Mouse (Mus musculus) bone marrow macrophage, adult 2 months (primary cell): ENCODE results near the gene Rxra. TPM values are rescaled to one million over a fixed set of nuclear protein-coding genes. Genes with fewer than 3 reads are reported as not detected.

Experiments used
- H3K27ac ChIP-seq: 2 replicates; pipeline ENCODE4 v1.5.1; 2012; ENCODE audit warnings: low read depth, low read length; ENCODE audit not compliant: insufficient read depth
- H3K4me1 ChIP-seq: 2 replicates; pipeline ENCODE4 v1.6.1; 2012; ENCODE audit warnings: low read length; ENCODE audit not compliant: control insufficient read depth, insufficient read depth
- H3K4me3 ChIP-seq: 2 replicates; pipeline ENCODE4 v1.5.1; 2012; ENCODE audit warnings: mild to moderate bottlenecking, low read length, moderate library complexity; ENCODE audit not compliant: insufficient read depth
- CTCF ChIP-seq: IDR thresholded peaks from 2 replicates; pipeline ENCODE4 v1.5.1; 2012; ENCODE audit warnings: low read depth, mild to moderate bottlenecking, low read length, moderate library complexity
- POLR2A ChIP-seq: IDR thresholded peaks from 2 replicates; pipeline ENCODE4 v1.6.1; 2012; ENCODE audit warnings: mild to moderate bottlenecking, low read depth, low read length, borderline replicate concordance
- polyA plus RNA-seq: library from polyadenylated mRNA; stranded (reverse); fragments of >200 nt; gene quantifications from 2 replicates; pipeline ENCODE4 v1.2.4, GENCODE M21; 2012; ENCODE audit not compliant: missing spikeins, insufficient read depth, insufficient read length

The Rxra gene
- polyA plus RNA-seq, 1 experiment = 39.7 TPM

DNA sequence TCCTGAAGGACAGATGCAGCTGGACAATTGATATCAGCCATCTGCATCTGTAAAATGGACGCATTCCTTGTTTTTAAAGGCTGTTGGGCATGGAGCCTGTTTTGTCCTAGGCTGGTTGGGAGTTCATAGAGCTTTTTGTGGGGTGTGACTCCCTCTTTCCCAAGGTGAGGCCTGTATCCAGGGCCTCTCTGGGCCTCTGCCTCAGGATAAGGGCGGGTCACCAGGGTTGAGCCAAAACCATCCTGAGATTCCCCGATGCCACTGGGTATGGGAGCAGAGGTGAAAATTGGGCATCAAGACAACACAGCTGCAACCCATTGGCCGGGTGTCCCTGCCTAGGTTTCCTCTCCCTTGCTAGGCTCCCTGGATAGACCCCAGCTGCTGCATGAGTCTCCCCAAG lies 5.2 kb downstream of the Rxra start:
- Histone ChIP-seq H3K27ac (no peak overlapping the region), H3K4me3 (no peak overlapping the region), H3K4me1 (peaks cover 46% of the 10 kb centered on the region)
- TF ChIP-seq POLR2A (no peak), CTCF (no peak)

DNA sequence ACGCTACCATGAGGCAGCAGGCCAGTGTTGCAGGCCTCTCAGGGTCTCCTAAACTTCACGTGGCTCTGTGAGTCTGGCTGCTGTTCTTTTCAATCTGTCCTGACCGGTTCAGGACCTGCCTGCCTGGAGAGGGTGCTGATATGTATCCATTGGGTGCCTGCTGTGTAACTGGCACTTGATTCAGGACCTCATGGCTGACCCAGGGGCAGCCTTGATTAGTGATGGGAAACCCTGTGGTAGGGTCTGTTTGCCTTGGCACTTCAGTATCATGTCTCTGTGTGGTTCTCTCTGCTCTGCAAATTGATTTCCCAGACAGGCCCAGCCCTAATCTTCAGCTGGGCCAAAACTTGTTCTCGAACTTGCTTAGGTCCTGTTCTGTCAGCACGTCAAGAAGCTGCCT lies 5.9 kb downstream of the Rxra start:
- Histone ChIP-seq H3K27ac (no peak overlapping the region), H3K4me1 (peaks cover 52% of the 10 kb centered on the region), H3K4me3 (no peak overlapping the region)
- TF ChIP-seq CTCF (no peak), POLR2A (no peak)

GRCm38 (mm10) chr2:27684017-27684657 lies 7.9 kb downstream of the Rxra start:
- no peak overlapping the region for H3K27ac ChIP-seq
- TF ChIP-seq POLR2A = no peak
- TF ChIP-seq CTCF = no peak
- H3K4me1 ChIP-seq = peaks cover 66% of the 10 kb centered on the region
- H3K4me3 ChIP-seq = no peak overlapping the region

DNA sequence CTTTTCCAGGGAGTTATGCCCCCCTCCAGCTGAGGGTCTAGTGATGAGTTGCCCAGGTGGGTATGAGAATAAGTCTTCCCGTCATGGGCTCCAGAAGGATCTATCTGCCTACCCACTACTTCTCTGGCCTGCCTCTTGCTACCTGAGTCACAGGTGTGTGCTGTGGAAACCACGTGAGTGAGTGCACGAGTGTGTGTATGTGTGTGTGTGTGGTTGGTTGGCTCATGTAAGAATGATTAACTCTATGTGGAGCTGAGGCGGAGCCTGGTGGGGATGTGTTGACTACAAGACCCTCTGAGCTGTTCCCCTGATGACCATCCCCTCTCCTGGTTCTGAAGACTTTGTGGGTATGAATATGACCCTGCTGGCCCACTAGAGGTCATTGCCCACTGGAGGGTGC lies 9.7 kb downstream of the Rxra start:
- H3K4me1 ChIP-seq = peaks cover 62% of the 10 kb centered on the region
- no peak overlapping the region for H3K27ac ChIP-seq
- TF ChIP-seq CTCF (no peak), POLR2A (no peak)
- H3K4me3 ChIP-seq = no peak overlapping the region

GRCm38 (mm10) chr2:27686335-27686734 lies 10.1 kb downstream of the Rxra start:
- H3K27ac ChIP-seq = no peak overlapping the region
- TF ChIP-seq POLR2A (no peak), CTCF (no peak)
- H3K4me3 ChIP-seq = no peak overlapping the region
- H3K4me1 ChIP-seq = peaks cover 59% of the 10 kb centered on the region

DNA sequence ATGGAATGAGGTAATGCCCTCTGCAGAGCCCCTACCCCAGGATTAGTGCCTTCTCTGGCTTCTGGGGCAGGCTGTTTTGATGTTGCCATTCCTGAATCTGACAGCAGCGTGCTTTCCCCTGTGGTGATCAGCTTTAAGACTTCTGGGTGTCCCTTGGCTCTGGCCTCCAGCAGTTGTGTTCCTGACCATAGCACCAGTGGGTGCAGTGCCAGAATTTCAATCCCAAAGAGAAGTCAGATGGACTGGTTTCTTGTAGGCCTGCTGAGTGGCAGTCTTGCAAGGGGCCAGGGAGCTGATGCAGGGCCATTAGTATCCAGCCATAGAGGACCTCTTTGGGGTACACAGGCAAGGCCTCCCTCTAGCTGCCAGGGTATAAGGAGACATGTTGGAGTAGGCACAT lies 10.8 kb downstream of the Rxra start:
- H3K4me1 ChIP-seq = peaks cover 59% of the 10 kb centered on the region
- H3K27ac ChIP-seq = peak overlapping the region; percentile 80
- no peak for TF ChIP-seq CTCF
- no peak for TF ChIP-seq POLR2A
- no peak overlapping the region for H3K4me3 ChIP-seq

- no peak overlapping the region for H3K4me3 ChIP-seq
- H3K27ac ChIP-seq = peak overlapping the region; percentile 80
- TF ChIP-seq CTCF (no peak), POLR2A (no peak)
- H3K4me1 ChIP-seq = peaks cover 65% of the 10 kb centered on the region
These were observed 11.7 kb downstream of the Rxra start for GRCm38 (mm10) chr2:27687973-27688372.

DNA sequence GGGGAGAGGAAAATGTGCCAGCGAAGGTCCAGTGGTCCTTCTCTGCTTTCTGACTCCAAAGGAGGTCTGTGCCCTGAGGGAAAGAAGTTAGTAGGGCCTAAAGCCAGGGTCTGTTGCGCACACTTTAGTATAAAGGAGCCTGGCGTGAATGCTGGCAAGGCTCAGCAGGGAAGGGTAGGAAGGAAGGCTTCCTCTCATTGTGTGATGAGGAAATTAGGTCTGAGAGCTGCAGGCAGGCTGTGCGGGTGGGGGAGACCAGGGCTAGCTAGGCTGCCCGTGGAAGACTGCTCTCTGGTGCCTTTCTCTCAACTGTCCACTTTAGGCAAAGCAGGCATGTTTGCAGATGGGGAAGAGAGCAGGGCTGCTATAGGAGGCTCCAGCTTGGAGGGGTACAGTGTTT lies 14.5 kb downstream of the Rxra start:
- no peak for TF ChIP-seq CTCF
- no peak for TF ChIP-seq POLR2A
- Histone ChIP-seq H3K4me3 (peak overlapping the region; percentile 16), H3K27ac (peak overlapping the region; percentile 90), H3K4me1 (peaks cover 66% of the 10 kb centered on the region)

GRCm38 (mm10) chr2:27691139-27691720 lies 15.0 kb downstream of the Rxra start:
- Histone ChIP-seq H3K4me1 (peaks cover 62% of the 10 kb centered on the region), H3K4me3 (peak overlapping the region; percentile 16), H3K27ac (peak overlapping the region; percentile 90)
- TF ChIP-seq CTCF = no peak
- TF ChIP-seq POLR2A = no peak

- peaks cover 62% of the 10 kb centered on the region for H3K4me1 ChIP-seq
- H3K27ac ChIP-seq = no peak overlapping the region
- H3K4me3 ChIP-seq = no peak overlapping the region
- TF ChIP-seq POLR2A (no peak), CTCF (no peak)
These were observed 16.4 kb downstream of the Rxra start for GRCm38 (mm10) chr2:27692608-27693007.

GRCm38 (mm10) chr2:27693684-27694083 lies 17.4 kb downstream of the Rxra start:
- Histone ChIP-seq H3K4me1 (peaks cover 60% of the 10 kb centered on the region), H3K4me3 (no peak overlapping the region), H3K27ac (no peak overlapping the region)
- no peak for TF ChIP-seq CTCF
- no peak for TF ChIP-seq POLR2A
